Mouse (Mus musculus): ENCODE data around the gene Bckdha. TPM values are rescaled to one million over a fixed set of nuclear protein-coding genes. Genes with fewer than 3 reads are reported as not detected.

The Bckdha gene
- polyA plus RNA-seq, 1 experiment from 2014 or later = 44.0 TPM

GRCm38 (mm10) chr7:25689603-25690021, 30.8 kb upstream of the Bckdha start:
- DNase-seq (ENCODE audit: extremely low spot score, low spot score) = no peak
- Histone ChIP-seq H3K4me1 (peaks cover 49% of the 10 kb centered on the region), H3K27me3 (ENCODE audit: poor library complexity, severe bottlenecking) (peaks cover 75% of the 10 kb centered on the region), H3K4me3 (peak overlapping the region; percentile 64), H3K9me3 (peaks cover 4% of the 10 kb centered on the region; the same call in 1 of the 2 replicates), H3K36me3 (replicated peaks) (no peaks in the 10 kb centered on the region), H3K27ac (no peak overlapping the region)
- WGBS = 16% methylated on average over 12 of the region's 12 CpGs

- 2% methylated on average over 50 of the region's 52 CpGs for WGBS
- peaks cover 76% of the 10 kb centered on the region for H3K27me3 ChIP-seq (ENCODE audit: poor library complexity, severe bottlenecking)
- no peaks in the 10 kb centered on the region; the same call in 1 of the 2 replicates for H3K36me3 ChIP-seq (replicated peaks)
- peaks cover 47% of the 10 kb centered on the region for H3K4me1 ChIP-seq
- DNase-seq (ENCODE audit: extremely low spot score, low spot score) = peak; percentile 38
- peak overlapping the region; percentile 64 for H3K4me3 ChIP-seq
- H3K9me3 ChIP-seq = peaks cover 4% of the 10 kb centered on the region; the same call in 1 of the 2 replicates
- peak overlapping the region; percentile 58 for H3K27ac ChIP-seq
Observed at GRCm38 (mm10) chr7:25688810-25689586, 30.2 kb upstream of the Bckdha start.

GRCm38 (mm10) chr7:25687811-25688401, 29.1 kb upstream of the Bckdha start:
- DNase-seq (ENCODE audit: extremely low spot score, low spot score) = peak; percentile 36
- under 1% methylated on average over 47 of the region's 47 CpGs for WGBS
- peaks cover 52% of the 10 kb centered on the region for H3K4me1 ChIP-seq
- peaks cover 4% of the 10 kb centered on the region for H3K36me3 ChIP-seq (replicated peaks)
- peaks cover 76% of the 10 kb centered on the region for H3K27me3 ChIP-seq (ENCODE audit: poor library complexity, severe bottlenecking)
- H3K9me3 ChIP-seq = peaks cover 3% of the 10 kb centered on the region; the same call in 1 of the 2 replicates
- H3K4me3 ChIP-seq = peak overlapping the region; percentile 64
- peak overlapping the region; percentile 74 for H3K27ac ChIP-seq

GRCm38 (mm10) chr7:25686680-25687531, 28.1 kb upstream of the Bckdha start, which contains the start of gene Tgfb1:
Gene Tgfb1, plus strand, starts transcription at chr7:25687002.
- H3K27me3 ChIP-seq (ENCODE audit: poor library complexity, severe bottlenecking) = peaks cover 74% of the 10 kb centered on the region
- peaks cover 4% of the 10 kb centered on the region for H3K36me3 ChIP-seq (replicated peaks)
- no peaks in the 10 kb centered on the region for H3K9me3 ChIP-seq
- H3K4me3 ChIP-seq = peak within 1 kb of the TSS; percentile 64
- peaks cover 55% of the 10 kb centered on the region for H3K4me1 ChIP-seq
- DNase-seq (ENCODE audit: extremely low spot score, low spot score) = peak; percentile 70
- H3K27ac ChIP-seq = peak within 1 kb of the TSS; percentile 74
- under 1% methylated on average over 63 of the region's 69 CpGs for WGBS

- Histone ChIP-seq H3K9me3 (no peaks in the 10 kb centered on the region), H3K27ac (no peak overlapping the region), H3K27me3 (ENCODE audit: poor library complexity, severe bottlenecking) (peaks cover 65% of the 10 kb centered on the region), H3K4me1 (peaks cover 64% of the 10 kb centered on the region), H3K36me3 (replicated peaks) (peaks cover 4% of the 10 kb centered on the region), H3K4me3 (peak overlapping the region; percentile 64; the same call in 1 of the 2 replicates)
- WGBS = 72% methylated on average over 21 of the region's 21 CpGs
- no peak for DNase-seq (ENCODE audit: extremely low spot score, low spot score)
Observed at GRCm38 (mm10) chr7:25685926-25686470, 27.2 kb upstream of the Bckdha start.

- 85% methylated on average over 6 of the region's 6 CpGs for WGBS
- peaks cover 4% of the 10 kb centered on the region for H3K36me3 ChIP-seq (replicated peaks)
- no peaks in the 10 kb centered on the region for H3K9me3 ChIP-seq
- H3K27ac ChIP-seq = no peak overlapping the region
- DNase-seq (ENCODE audit: extremely low spot score, low spot score) = no peak
- H3K27me3 ChIP-seq (ENCODE audit: poor library complexity, severe bottlenecking) = peaks cover 53% of the 10 kb centered on the region
- H3K4me1 ChIP-seq = peaks cover 69% of the 10 kb centered on the region
- H3K4me3 ChIP-seq = no peak overlapping the region
Observed at GRCm38 (mm10) chr7:25684659-25685058, 25.9 kb upstream of the Bckdha start.

GRCm38 (mm10) chr7:25683474-25684180, 24.8 kb upstream of the Bckdha start:
- DNase-seq (ENCODE audit: extremely low spot score, low spot score) = no peak
- 78% methylated on average over 7 of the region's 7 CpGs for WGBS
- Histone ChIP-seq H3K4me3 (no peak overlapping the region; the same call in 1 of the 2 replicates), H3K27ac (no peak overlapping the region; the same call in 1 of the 2 replicates), H3K36me3 (replicated peaks) (peaks cover 4% of the 10 kb centered on the region), H3K9me3 (no peaks in the 10 kb centered on the region), H3K4me1 (peaks cover 59% of the 10 kb centered on the region), H3K27me3 (ENCODE audit: poor library complexity, severe bottlenecking) (peaks cover 53% of the 10 kb centered on the region)

- H3K36me3 ChIP-seq (replicated peaks) = peaks cover 4% of the 10 kb centered on the region
- H3K27ac ChIP-seq = 0 out of 2 replicates have a peak overlapping the region, but pooled peaks have one; percentile 96
- H3K9me3 ChIP-seq = no peaks in the 10 kb centered on the region
- H3K4me1 ChIP-seq = peaks cover 38% of the 10 kb centered on the region
- H3K27me3 ChIP-seq (ENCODE audit: poor library complexity, severe bottlenecking) = peaks cover 43% of the 10 kb centered on the region
- H3K4me3 ChIP-seq = peak overlapping the region; percentile 71
- no peak for DNase-seq (ENCODE audit: extremely low spot score, low spot score)
- 65% methylated on average over 15 of the region's 15 CpGs for WGBS
Observed at GRCm38 (mm10) chr7:25681341-25682231, 22.8 kb upstream of the Bckdha start.

GRCm38 (mm10) chr7:25680514-25681258, 21.9 kb upstream of the Bckdha start, which contains the start of gene B9d2:
Gene B9d2, plus strand, starts transcription at chr7:25680780.
- Histone ChIP-seq H3K36me3 (replicated peaks) (peaks cover 4% of the 10 kb centered on the region), H3K4me3 (peak within 1 kb of the TSS; percentile 71), H3K27me3 (ENCODE audit: poor library complexity, severe bottlenecking) (peaks cover 43% of the 10 kb centered on the region), H3K4me1 (peaks cover 29% of the 10 kb centered on the region), H3K9me3 (no peaks in the 10 kb centered on the region), H3K27ac (peak within 1 kb of the TSS; percentile 96)
- peak; percentile 94 for DNase-seq (ENCODE audit: extremely low spot score, low spot score)
- WGBS = under 1% methylated on average over 46 of the region's 46 CpGs

GRCm38 (mm10) chr7:25679971-25680370, 21.2 kb upstream of the Bckdha start:
- DNase-seq (ENCODE audit: extremely low spot score, low spot score) = no peak
- Histone ChIP-seq H3K4me1 (peaks cover 30% of the 10 kb centered on the region), H3K27ac (peak overlapping the region; percentile 96; the same call in 1 of the 2 replicates), H3K4me3 (peak overlapping the region; percentile 71), H3K9me3 (no peaks in the 10 kb centered on the region), H3K36me3 (replicated peaks) (peaks cover 4% of the 10 kb centered on the region), H3K27me3 (ENCODE audit: poor library complexity, severe bottlenecking) (peaks cover 43% of the 10 kb centered on the region)
- WGBS = 9% methylated on average over 6 of the region's 6 CpGs
